ENCODE assay signal across 8 mouse cellular contexts in the genomic region with DNA sequence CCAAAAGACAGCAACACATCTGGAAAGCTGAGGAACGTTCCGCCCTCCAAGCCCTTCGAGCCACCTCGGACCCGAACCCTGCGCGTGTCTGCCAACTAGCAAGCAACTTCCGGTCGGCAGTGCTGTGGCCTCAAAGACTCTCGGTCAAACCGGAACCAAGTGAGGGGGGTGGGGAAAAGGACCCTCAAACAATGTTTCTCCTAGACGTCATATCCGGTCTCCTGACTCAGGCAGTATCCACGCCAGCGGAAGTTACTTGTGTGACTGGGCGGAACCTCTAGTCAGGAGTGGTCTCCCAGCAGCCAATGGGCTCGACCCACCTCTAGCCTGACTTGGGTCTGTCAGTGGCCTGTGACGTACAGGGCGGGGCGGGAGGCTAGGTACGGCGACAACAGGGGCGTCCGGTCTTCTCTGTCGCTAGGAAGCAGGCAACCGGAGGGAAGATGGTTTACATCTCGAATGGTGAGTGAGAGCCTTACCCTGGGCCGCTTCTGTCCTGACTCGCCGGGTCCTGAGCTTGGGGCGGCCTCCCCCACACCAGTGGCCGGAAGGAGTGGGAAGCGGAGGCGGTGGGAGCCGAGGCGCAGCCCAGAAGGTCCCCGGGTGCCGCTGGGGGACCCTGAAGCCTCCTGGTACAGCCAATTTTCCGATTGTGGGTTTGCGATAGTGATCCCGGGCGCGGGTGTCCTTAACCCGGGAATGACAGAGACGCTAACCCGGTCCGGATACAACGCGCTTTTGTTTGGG. TPM values are rescaled to one million over a fixed set of nuclear protein-coding genes. Genes with fewer than 3 reads are reported as not detected.
DNase-seq lines count a peak whose midpoint lies in the region; ATAC-seq and TF ChIP-seq lines count a peak whose summit lies in the region.

A gene (plus strand): TSS at position 234 of the 747 bp plus-strand sequence.

- WGBS in bone marrow, adult 2 months, result under 1% methylated on average over 49 of the region's 49 CpGs
- under 1% methylated on average over 49 of the region's 49 CpGs for WGBS in embryonic facial prominence, embryonic 15.5 days
- under 1% methylated on average over 42 of the region's 49 CpGs for WGBS in limb, embryonic 14.5 days
- WGBS in midbrain, postnatal 0 days, result 2% methylated on average over 49 of the region's 49 CpGs

- DNase-seq in 416B (ENCODE audit: low read depth), result peak; percentile 99
- DNase-seq in heart, adult 8-10 months (ENCODE audit: low spot score), result peak; percentile 100
- DNase-seq in kidney, adult 9 months, result peak; percentile 99
- peak; percentile 100 for DNase-seq in limb, embryonic 14.5 days (ENCODE audit: low spot score)
- DNase-seq in midbrain, postnatal 0 days (ENCODE audit: low spot score), result peak; percentile 100
- peak; percentile 79 to 85 for DNase-seq in spleen, postnatal 14 days (ENCODE audit: low spot score in 2 of 2)

- TF ChIP-seq CTCF in bone marrow, adult 2 months (IDR thresholded peaks at IDR 0.05; ENCODE audit: control insufficient read depth, insufficient read depth, low read length), result no peak
- TF ChIP-seq CTCF in midbrain, postnatal 0 days (IDR thresholded peaks at IDR 0.05), result no peak

- no peaks in the 10 kb centered on the region for H3K27me3 ChIP-seq in embryonic facial prominence, embryonic 15.5 days
- H3K27me3 ChIP-seq in limb, embryonic 14.5 days (ENCODE audit: control insufficient read depth, insufficient read depth, low read length), result no peaks in the 10 kb centered on the region
- H3K27me3 ChIP-seq in midbrain, postnatal 0 days (ENCODE audit: insufficient read depth, low read length), result no peaks in the 10 kb centered on the region

- H3K4me3 ChIP-seq in bone marrow, adult 2 months (replicated peaks; ENCODE audit: control insufficient read depth, low read depth, low read length), result peak within 1 kb of the TSS; percentile 65
- peak within 1 kb of the TSS; percentile 90 for H3K4me3 ChIP-seq in embryonic facial prominence, embryonic 15.5 days (replicated peaks)
- H3K4me3 ChIP-seq in limb, embryonic 14.5 days (replicated peaks; ENCODE audit: low read length), result peak within 1 kb of the TSS; percentile 90
- peak within 1 kb of the TSS; percentile 52 for H3K4me3 ChIP-seq in midbrain, postnatal 0 days (ENCODE audit: low read depth, low read length)

- peaks cover 28% of the 10 kb centered on the region for H3K36me3 ChIP-seq in embryonic facial prominence, embryonic 15.5 days
- peaks cover 29% of the 10 kb centered on the region for H3K36me3 ChIP-seq in limb, embryonic 14.5 days (ENCODE audit: control insufficient read depth, insufficient read depth, low read length)
- peaks cover 21% of the 10 kb centered on the region for H3K36me3 ChIP-seq in midbrain, postnatal 0 days (ENCODE audit: insufficient read depth, low read length)

- peak; percentile 100 for ATAC-seq in embryonic facial prominence, embryonic 15.5 days (ENCODE audit: insufficient number of reproducible peaks, low FRiP score, low TSS enrichment, low read depth)
- peak; percentile 100 for ATAC-seq in limb, embryonic 14.5 days (ENCODE audit: low FRiP score, low read depth)
- ATAC-seq in midbrain, postnatal 0 days (ENCODE audit: low FRiP score), result peak; percentile 100

- no peaks in the 10 kb centered on the region for H3K9me3 ChIP-seq in embryonic facial prominence, embryonic 15.5 days (replicated peaks)
- H3K9me3 ChIP-seq in limb, embryonic 14.5 days (ENCODE audit: control insufficient read depth, low read length), result no peaks in the 10 kb centered on the region
- no peaks in the 10 kb centered on the region for H3K9me3 ChIP-seq in midbrain, postnatal 0 days (ENCODE audit: low read length)

- TF ChIP-seq POLR2A in bone marrow, adult 2 months (IDR thresholded peaks at IDR 0.05; ENCODE audit: borderline replicate concordance, control insufficient read depth, low read depth, low read length), result peak; percentile 89
- TF ChIP-seq POLR2A in limb, embryonic 14.5 days (IDR thresholded peaks at IDR 0.05; ENCODE audit: borderline replicate concordance, extremely low read depth, insufficient read depth, insufficient read length), result 0 out of 2 replicates have a peak, but pooled peaks have one; percentile 46

- H3K4me1 ChIP-seq in bone marrow, adult 2 months (ENCODE audit: control insufficient read depth, insufficient read depth, low read length), result no peaks in the 10 kb centered on the region; the same call in 1 of the 2 replicates
- H3K4me1 ChIP-seq in embryonic facial prominence, embryonic 15.5 days, result peaks cover 27% of the 10 kb centered on the region
- H3K4me1 ChIP-seq in limb, embryonic 14.5 days (ENCODE audit: control insufficient read depth, insufficient read depth, low read length), result peaks cover 14% of the 10 kb centered on the region
- peaks cover 7% of the 10 kb centered on the region for H3K4me1 ChIP-seq in midbrain, postnatal 0 days (ENCODE audit: insufficient read depth, low read length)

- H3K4me2 ChIP-seq in embryonic facial prominence, embryonic 15.5 days (replicated peaks), result peak within 1 kb of the TSS; percentile 66
- peak within 1 kb of the TSS; percentile 58 for H3K4me2 ChIP-seq in limb, embryonic 14.5 days (replicated peaks; ENCODE audit: low read depth, low read length, severe bottlenecking)
- H3K4me2 ChIP-seq in midbrain, postnatal 0 days (ENCODE audit: low read depth, low read length, poor library complexity, severe bottlenecking), result peak within 1 kb of the TSS; percentile 78

- H3K9ac ChIP-seq in embryonic facial prominence, embryonic 15.5 days, result peak within 1 kb of the TSS; percentile 85
- H3K9ac ChIP-seq in limb, embryonic 14.5 days (ENCODE audit: low read depth, low read length, severe bottlenecking), result peak within 1 kb of the TSS; percentile 86
- peak within 1 kb of the TSS; percentile 72 for H3K9ac ChIP-seq in midbrain, postnatal 0 days (replicated peaks; ENCODE audit: low read length, poor library complexity, severe bottlenecking)

- peak within 1 kb of the TSS; percentile 83 for H3K27ac ChIP-seq in bone marrow, adult 2 months (ENCODE audit: control insufficient read depth, insufficient read depth, low read depth, low read length, poor library complexity)
- H3K27ac ChIP-seq in embryonic facial prominence, embryonic 15.5 days (replicated peaks), result peak within 1 kb of the TSS; percentile 86
- H3K27ac ChIP-seq in limb, embryonic 14.5 days (replicated peaks; ENCODE audit: low read depth, low read length), result peak within 1 kb of the TSS; percentile 75
- H3K27ac ChIP-seq in midbrain, postnatal 0 days (ENCODE audit: low read depth, low read length), result peak within 1 kb of the TSS; percentile 76

RNA-seq across cellular contexts. Expression of the gene that starts here (rescaled TPM):
- polyA plus RNA-seq in bone marrow, adult 2 months (2011; ENCODE audit: insufficient read depth, insufficient read length, low replicate concordance, missing spikeins), result 45.0 and 46.1 TPM in 2 replicates
- 318 and 334 TPM in 2 replicates for polyA plus RNA-seq in embryonic facial prominence, embryonic 15.5 days (2015; fragmentation: Nextera tagmentation; extraction: Ambion mirVana)
- 100 to 1,000 TPM in 1 of 4 experiments, 10 to 100 TPM in 3; 80.2 to 101 (median 83.8) TPM for total RNA-seq in heart, adult 8-10 months (2022)
- 96.3 and 137 TPM in 2 replicates for polyA plus RNA-seq in limb, embryonic 14.5 days (2012; rRNA removed)
- polyA plus RNA-seq in limb, embryonic 14.5 days (2014; fragmentation: Nextera tagmentation; extraction: Ambion mirVana), result 238 and 265 TPM in 2 replicates
- 82.8 and 125 TPM in 2 replicates for total RNA-seq in midbrain, postnatal 0 days (2014; rRNA removed)
- polyA plus RNA-seq in midbrain, postnatal 0 days (2015; fragmentation: Nextera tagmentation; extraction: Ambion mirVana), result 420 and 430 TPM in 2 replicates

Comparison
In these comparisons a context has a peak if more than half of its experiments do, and no peak if none do; other contexts are left out.
1. Peak in every context shown above with its lines: DNase-seq, ATAC-seq, H3K4me3 ChIP-seq and H3K27ac ChIP-seq.